Mouse (Mus musculus): ENCODE measurements around the gene Gm17079.

- TF ChIP-seq CTCF (IDR thresholded peaks at IDR 0.05; ENCODE audit: control insufficient read depth, insufficient read depth, insufficient replicate concordance, low read depth, low read length): no peak
- TF ChIP-seq POLR2A (IDR thresholded peaks at IDR 0.05; ENCODE audit: control insufficient read depth, low read depth, low read length): no peak
These were observed 44.1 kb upstream of the Gm17079 start for GRCm38 (mm10) chr14:51739150-51739993.

All from testis, adult 2 months (tissue).